Mouse (Mus musculus): ENCODE results near the gene Zscan2.

Gene Zscan2

DNA sequence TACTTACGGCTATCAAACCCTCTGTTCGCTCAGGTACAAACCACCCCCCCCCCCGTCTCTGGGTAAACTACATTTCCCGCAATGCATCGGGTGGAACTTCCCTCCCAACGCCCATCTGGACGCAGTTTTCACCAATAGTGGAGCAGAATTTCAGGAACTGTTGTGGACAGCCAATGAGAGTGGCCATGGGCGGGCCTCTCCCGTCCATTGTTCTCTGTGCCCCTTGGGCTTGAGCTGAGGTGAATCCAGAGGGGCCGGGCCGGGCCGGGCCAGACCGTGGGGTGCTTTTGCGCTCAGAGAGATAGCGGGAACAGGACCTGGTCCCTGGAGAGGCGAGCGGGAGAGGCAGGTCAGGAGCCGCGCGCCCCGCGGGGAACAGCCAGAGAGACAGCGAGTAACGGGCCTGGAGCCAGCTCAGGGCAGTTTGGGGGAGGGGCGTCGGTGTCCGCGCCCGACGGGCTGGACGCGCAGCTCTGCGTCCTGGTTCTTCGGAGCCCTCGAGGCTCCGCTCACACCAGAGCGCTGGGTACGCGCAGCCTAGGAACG is at the start of gene Zscan2:
Zscan2 (plus strand) TSS at position 192 of the 546 bp plus-strand sequence.
- peak; percentile 84 for DNase-seq (ENCODE audit: low spot score)

- no peak for DNase-seq (ENCODE audit: low spot score)
Measured at GRCm38 (mm10) chr7:80813397-80813796, 47.3 kb upstream of the Zscan2 start.

DNA sequence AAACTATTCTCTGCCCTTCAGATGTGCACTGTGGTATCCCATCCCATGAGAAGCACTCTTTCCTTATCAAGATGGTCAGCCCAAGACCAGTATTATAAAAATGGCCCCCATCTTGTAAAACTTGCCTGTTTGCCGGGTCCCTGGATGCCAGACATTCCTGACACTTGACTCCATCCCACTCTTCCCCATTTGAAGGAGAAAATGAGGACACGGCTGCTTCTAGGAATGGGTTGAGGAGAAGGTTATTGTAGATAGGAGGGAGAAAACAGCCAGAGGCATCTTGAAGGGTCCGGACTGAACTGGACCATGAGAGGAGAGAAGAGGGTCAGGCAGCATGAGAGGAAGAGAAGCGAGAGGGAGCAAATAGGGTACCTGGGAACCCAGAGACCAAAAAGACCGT is 44.1 kb upstream of the Zscan2 start:
- no peak for DNase-seq (ENCODE audit: low spot score)

DNA sequence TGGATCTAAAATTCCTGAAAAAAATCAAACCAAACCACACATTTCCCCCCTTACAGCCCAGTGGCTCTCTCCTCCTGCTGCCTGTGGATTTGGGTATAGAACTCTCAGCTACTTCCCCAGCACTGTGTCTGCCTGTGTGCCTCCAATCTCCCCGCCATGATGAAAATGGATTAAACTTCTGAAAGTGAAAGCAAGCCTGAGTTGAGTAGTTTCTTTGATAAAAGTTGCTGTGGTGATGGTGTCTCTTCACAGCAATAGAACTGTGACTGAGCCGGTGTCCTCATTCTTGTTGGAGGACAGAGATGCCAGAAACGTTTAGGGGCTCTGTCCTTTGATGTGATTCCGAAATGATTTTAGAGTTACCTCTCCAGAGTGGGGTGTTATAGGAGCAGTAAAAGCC is 39.9 kb upstream of the Zscan2 start:
- DNase-seq (ENCODE audit: low spot score), result no peak

DNA sequence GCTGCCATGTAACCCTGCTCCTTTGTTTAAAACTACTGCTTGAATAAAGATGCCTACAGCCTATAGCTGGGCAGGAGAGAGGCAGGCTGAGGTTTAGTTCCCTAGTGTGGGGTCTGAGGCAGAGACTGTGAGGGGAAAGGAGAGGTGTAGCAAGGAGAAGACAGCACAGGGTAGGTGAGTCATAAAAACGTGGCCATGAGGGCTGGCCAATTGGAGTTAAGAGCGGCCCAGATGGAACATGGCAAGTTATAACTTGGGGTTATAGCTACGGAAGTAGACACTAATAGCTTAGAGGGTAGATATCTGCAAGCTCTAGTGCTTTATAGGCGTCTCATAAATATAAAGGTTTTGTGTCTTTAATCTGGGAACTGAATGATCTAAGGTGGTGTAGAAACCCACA is 37.5 kb upstream of the Zscan2 start:
- no peak for DNase-seq (ENCODE audit: low spot score)

DNA sequence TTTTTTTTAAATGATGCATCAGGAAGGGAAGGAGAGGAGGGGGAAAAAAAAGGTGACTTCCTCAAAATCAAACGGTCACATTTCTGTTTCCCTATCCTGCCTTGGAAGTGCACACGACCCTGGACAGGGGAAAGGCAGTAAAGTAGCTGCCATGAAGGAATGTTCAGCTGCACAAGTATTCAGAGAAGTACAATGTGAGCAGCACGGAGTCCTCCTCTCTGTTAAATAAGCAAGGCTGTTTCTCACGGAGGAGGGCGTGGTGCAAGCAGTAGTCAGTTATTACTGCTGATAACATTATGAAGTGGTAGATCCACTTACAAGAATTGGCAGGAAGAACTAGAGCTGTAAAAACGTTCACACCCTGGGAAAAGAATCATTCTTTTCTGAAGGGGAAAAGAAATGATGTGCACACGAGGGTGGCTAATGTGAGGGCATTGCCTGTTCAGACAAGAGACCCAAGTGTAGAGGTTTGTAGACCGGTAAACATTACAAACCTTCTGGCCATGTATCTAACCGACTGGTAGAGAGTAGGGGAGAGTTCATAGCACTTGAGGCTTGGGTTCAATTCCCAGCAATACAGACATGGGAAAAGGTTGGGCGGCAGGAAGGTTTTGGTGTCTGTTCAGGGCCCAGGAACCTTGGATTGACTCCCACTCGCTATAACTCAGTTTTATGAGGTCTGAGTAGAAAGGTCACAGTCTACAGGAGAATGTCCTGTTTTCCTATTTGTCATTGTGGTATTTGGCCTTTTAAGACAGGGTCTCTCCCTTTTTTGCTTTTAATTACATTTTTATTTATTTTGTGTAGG is 36.6 kb upstream of the Zscan2 start:
- DNase-seq (ENCODE audit: low spot score), result peak; percentile 50

- DNase-seq (ENCODE audit: low spot score), result no peak
Measured at GRCm38 (mm10) chr7:80825843-80826403, 34.8 kb upstream of the Zscan2 start, which contains the start of gene Iqgap1. Gene Iqgap1, minus strand, starts transcription at chr7:80825974.

GRCm38 (mm10) chr7:80828146-80828860 is 32.4 kb upstream of the Zscan2 start:
- no peak for DNase-seq (ENCODE audit: low spot score)

DNA sequence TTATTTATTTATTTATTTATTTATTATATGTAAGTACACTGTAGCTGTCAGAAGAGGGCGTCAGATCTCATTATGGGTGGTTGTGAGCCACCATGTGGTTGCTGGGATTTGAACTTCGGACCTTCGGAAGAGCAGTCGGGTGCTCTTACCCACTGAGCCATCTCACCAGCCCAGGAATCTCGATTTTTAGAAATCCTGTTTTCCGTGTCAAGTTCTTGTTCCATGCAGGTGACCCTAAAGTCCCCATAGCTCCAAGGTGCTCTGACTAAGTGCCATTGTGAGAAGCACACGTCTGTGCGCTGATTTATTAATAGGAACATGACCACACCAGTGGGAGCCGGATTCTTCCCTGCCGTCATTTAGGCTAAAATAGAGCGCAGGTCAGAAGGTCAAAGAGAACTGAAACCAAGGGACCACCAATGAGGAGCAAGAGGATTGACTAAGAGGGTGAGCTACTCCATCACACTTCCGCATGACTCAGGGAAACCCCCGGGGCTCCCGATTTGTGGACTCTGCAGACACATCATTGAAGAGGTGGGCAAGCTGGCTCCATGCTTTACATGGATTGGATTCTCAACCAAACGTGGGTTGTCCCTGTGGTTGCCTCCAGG is 30.4 kb upstream of the Zscan2 start:
- DNase-seq (ENCODE audit: low spot score), result no peak

DNA sequence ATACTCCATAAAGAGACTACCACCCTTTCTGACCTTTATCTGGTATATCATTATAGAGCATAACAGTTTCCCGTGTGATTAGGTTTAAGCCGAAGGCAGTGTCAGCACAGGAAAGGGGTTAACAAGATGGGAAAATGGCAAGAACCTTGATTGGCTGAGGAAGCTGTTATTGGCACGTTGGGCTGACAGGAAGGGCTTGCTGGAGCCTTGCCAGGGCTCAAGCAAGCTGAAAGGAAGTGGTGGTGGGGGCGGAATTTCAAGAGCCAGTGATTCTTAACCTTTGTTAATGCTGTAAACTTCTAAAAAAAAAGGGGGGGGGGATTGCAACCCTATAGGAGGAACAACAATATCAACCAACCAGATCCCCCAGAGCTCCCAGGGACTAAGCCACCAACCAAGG is 28.5 kb upstream of the Zscan2 start:
- no peak for DNase-seq (ENCODE audit: low spot score)

GRCm38 (mm10) chr7:80832996-80833650 is 27.6 kb upstream of the Zscan2 start:
- peak; percentile 40 for DNase-seq (ENCODE audit: low spot score)

DNA sequence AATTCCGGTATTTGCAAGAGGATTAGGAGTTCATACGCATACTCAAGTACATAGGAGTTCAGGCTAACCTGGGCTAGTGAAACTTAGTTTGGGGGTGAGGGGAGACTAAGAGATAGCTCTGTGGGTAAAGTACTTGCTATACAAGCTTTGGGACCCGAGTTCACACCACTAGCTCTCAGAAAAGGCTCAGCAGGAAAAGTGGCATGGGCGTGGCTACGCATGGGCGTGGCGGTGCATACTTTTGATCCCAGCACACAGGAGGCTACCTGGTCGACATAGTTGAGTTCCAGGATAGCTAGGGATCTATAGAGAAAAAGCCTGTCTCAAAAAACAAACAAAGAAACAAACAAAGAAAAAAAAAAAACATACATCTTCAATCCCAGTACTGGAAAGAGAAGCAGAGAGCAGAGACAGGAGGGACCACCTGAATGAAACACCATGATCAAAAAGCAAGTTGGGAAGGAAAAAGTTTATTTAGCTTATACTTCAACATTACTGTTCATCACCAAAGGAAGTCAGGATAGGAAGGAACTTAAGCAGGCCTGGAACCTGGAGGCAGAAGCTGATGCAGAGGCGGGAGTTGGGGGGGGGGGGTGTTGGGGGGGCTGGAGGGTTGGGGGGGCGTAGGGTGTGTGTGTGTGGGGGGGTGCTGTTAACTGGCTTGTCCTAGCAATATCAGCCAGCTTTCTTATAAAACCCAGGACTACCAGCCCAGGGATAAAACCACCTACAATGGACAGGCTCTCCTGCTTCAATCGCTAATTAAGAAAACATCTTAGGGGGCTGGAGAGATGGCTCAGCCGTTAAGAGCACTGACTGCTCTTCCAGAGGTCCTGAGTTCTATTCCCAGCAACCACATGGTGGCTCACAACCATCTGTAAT is 26.8 kb upstream of the Zscan2 start:
- no peak for DNase-seq (ENCODE audit: low spot score)

GRCm38 (mm10) chr7:80835984-80836652 is 24.6 kb upstream of the Zscan2 start:
- DNase-seq (ENCODE audit: low spot score), result no peak

DNA sequence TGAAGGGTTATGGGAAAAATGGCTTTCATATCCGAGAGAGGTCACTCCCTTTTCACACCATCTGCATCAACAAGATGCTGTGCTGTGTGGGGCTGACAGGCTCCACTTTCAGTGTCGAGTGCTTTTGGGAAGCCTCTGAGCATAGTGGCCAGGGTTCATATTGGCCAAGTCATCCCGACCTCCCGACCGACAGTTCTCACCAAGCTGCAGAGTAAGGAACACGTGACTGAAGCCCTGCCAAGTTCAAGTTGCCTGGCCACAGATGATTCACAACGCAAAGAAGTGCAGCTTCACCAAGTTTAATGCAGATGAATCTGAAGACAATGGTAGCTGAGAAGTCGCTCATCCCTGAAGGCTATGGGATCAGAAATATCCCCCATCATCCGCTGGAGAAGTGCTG is 23.0 kb upstream of the Zscan2 start:
- no peak for DNase-seq (ENCODE audit: low spot score)

DNA sequence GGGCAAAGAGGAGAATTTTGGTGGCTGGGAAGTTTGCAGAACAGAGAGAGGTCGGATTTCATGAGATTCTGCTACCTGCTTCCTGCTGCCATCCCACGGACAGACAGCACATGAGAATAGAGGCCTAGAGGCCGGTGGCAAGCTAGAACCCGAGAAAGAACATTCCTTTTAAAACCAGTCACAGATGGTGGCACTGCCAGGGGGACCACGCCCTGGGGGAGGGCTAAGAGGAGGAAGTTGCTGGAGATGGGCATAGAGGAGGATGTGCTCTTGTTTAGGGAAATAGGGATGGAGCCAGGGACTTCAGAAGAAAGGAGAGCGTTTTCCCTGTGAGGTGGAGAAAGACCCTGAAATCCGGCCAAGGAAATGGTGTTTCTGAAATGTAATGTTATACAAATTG is 22.5 kb upstream of the Zscan2 start:
- no peak for DNase-seq (ENCODE audit: low spot score)

DNA sequence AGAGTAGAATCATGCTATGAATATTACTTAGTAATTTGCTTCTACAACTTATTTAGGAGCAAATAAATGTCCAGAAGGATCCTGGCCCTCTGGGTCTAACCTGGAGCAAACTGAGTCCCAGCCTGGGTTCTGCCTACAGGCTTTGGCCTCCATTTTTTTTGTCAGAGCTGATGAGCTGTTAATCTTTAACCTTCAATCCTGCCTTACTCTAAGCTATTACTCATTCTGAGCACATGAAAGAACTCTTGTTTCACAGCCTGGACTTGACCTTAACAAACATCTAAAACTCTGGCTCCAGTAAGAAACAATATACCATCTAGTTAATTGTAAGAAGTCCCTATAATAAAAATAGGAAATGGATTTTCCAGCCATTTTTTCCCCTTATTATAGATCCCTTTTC is 21.0 kb upstream of the Zscan2 start:
- no peak for DNase-seq (ENCODE audit: low spot score)

- DNase-seq (ENCODE audit: low spot score), result no peak
Measured at GRCm38 (mm10) chr7:80840241-80840640, 20.5 kb upstream of the Zscan2 start.

DNA sequence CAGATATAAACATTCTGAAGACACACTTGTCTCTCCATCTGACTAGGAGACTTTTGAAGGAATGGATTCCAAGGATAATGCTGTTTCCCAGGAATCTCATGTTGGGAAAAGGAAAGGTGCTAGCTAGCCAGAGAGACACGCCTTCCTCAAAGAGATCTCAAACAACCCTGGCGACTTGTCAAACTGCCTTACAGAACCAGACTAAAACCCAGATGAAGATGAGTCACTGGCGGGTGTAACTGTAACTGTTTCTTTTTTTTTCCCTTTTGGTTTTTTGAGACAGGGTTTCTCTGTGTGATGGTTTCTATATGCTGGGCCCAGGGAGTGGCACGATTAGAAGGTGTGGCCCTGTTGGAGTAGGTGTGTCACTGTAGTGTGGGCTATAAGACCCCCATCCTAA is 19.8 kb upstream of the Zscan2 start:
- no peak for DNase-seq (ENCODE audit: low spot score)

- DNase-seq (ENCODE audit: low spot score), result no peak
Measured at GRCm38 (mm10) chr7:80842132-80842531, 18.6 kb upstream of the Zscan2 start.

DNA sequence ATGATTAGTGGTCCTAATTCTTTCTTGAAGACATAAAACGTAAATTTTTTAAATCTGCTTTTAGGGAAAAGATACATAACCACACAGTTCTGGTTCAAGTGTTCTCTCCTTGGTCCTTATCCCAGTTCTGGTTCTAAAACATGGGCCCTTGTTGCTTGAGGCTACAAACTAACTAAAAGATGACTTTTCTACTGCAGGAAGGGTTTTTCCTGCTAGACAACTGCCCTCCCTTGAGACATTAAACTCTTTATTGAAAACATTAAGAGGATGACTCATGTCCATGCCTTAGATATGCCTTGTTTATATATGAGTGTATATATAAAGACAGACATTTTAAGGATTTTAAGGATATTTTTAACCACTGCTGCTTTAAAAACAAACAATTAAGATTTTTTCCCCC is 17.5 kb upstream of the Zscan2 start:
- no peak for DNase-seq (ENCODE audit: low spot score)

Data from c-Kit-positive CD71-positive TER-119-positive erythroid progenitor cells, embryonic 14.5 days (primary cell).